Mouse (Mus musculus) embryonic facial prominence, embryonic 15.5 days (tissue): ENCODE measurements at regions not wholly inside any gene's neighbourhood (a gene's known extent, or its start where the extent isn't known, plus 50 kb on each side); places are given as distances from the start of the nearest gene placed in this dataset.
A peak's percentile ranks its signal among the peaks of the same experiment; 100 is the strongest.

Source experiments
- ATAC-seq: fragments of 200-750 bp; cut with Nextera tagmentation; 2 replicates; pipeline ENCODE4 v1.8.0; 2017; ENCODE audit warnings: low read depth, moderate TSS enrichment; ENCODE audit not compliant: insufficient number of reproducible peaks, low FRiP score, low TSS enrichment
- H3K27ac ChIP-seq: fragments of 300-500 bp; sonication (generic); replicated peaks from 2 replicates; pipeline ENCODE4 v1.5.1; 2015; ENCODE audit warnings: mild to moderate bottlenecking, inconsistent platforms
- H3K27me3 ChIP-seq: fragments of 300-500 bp; sonication (generic); 2 replicates; pipeline ENCODE4 v1.6.1; 2015; ENCODE audit warnings: inconsistent platforms
- H3K36me3 ChIP-seq: fragments of 300-500 bp; sonication (generic); 2 replicates; pipeline ENCODE4 v1.6.1; 2015; ENCODE audit warnings: mild to moderate bottlenecking, inconsistent platforms
- H3K4me1 ChIP-seq: fragments of 300-500 bp; sonication (generic); 2 replicates; pipeline ENCODE4 v1.6.1; 2015; ENCODE audit warnings: inconsistent platforms
- H3K4me2 ChIP-seq: fragments of 300-500 bp; sonication (generic); replicated peaks from 2 replicates; pipeline ENCODE4 v1.6.1; 2015; ENCODE audit warnings: mild to moderate bottlenecking, inconsistent platforms
- H3K4me3 ChIP-seq: fragments of 300-500 bp; sonication (generic); replicated peaks from 2 replicates; pipeline ENCODE4 v1.5.1; 2015; ENCODE audit warnings: mild to moderate bottlenecking, inconsistent platforms
- H3K9ac ChIP-seq: fragments of 300-500 bp; sonication (generic); 2 replicates; pipeline ENCODE4 v1.6.1; 2015; ENCODE audit warnings: inconsistent platforms
- H3K9me3 ChIP-seq: fragments of 300-500 bp; sonication (generic); replicated peaks from 2 replicates; pipeline ENCODE4 v1.6.1; 2016; ENCODE audit warnings: inconsistent platforms
- WGBS: fragments of 180-500 bp; shearing (Covaris S2); methylation state at CpG from one replicate; pipeline ENCODE4 v1.1.7; 2015; 5-methylcytosine and 5-hydroxymethylcytosine counted together

DNA sequence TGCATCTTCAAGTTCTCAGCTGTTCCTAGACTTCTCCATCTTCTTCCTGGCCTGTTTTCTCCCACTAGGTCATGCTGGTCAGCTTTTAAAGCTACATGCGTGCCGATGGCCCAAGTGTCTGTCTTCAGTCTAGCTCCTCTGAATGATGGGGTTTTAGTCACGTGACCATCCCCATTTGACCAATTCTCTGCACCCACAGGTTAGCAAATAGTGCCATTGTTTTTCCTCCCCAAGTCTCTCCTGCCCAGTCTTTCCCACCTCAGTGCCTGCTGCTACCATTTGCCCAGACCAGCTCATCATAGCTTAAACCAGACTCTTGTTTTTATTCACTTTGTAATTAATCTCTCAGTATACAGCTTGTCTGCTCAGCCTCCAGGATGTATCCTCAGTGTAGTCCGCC is 62.3 kb downstream of the Zfp706 start:
- H3K4me1 ChIP-seq = peaks cover 13% of the 10 kb centered on the region; the same call in 1 of the 2 replicates
- H3K4me3 ChIP-seq = no peak overlapping the region
- H3K36me3 ChIP-seq = no peaks in the 10 kb centered on the region
- no peaks in the 10 kb centered on the region for H3K9me3 ChIP-seq
- H3K9ac ChIP-seq = no peak overlapping the region
- H3K27ac ChIP-seq = no peak overlapping the region
- ATAC-seq = no peak
- no peaks in the 10 kb centered on the region for H3K27me3 ChIP-seq
- no peak overlapping the region for H3K4me2 ChIP-seq
- WGBS = 93% methylated on average over 4 of the region's 4 CpGs

DNA sequence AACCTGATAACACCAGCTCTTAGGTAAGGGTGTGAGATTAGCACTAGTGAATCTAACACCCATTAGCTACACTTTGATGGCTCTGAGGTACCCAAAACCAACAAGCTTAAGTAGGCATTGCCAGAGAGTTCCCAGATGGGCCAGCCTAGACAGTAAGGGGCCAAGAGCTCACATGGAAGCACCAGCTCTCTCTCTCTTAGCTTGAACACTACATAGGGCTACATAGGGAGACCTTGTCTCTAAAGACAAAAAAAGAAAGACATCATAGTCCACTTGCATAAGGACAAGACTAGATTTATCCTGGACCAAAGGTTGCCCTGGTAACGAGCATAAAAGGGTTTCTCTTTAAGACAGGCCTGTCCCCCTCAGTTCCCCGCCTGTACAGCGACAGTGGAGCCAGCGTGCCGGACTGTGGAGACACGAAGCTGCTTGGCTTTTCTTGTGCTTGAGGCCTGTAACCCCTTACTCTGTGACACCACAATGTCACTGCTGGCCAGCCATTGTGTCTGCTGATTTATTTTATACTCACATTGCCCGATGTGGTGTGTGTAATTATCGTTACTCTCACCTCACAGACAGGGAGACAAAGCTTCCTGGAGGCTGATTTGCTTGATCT is 62.9 kb downstream of the Zfp706 start:
- 81% methylated on average over 8 of the region's 8 CpGs for WGBS
- H3K9me3 ChIP-seq = no peaks in the 10 kb centered on the region
- peaks cover 13% of the 10 kb centered on the region; the same call in 1 of the 2 replicates for H3K4me1 ChIP-seq
- H3K27me3 ChIP-seq = no peaks in the 10 kb centered on the region
- no peak overlapping the region for H3K27ac ChIP-seq
- ATAC-seq = no peak
- no peak overlapping the region for H3K9ac ChIP-seq
- no peaks in the 10 kb centered on the region for H3K36me3 ChIP-seq
- no peak overlapping the region for H3K4me3 ChIP-seq
- no peak overlapping the region for H3K4me2 ChIP-seq

DNA sequence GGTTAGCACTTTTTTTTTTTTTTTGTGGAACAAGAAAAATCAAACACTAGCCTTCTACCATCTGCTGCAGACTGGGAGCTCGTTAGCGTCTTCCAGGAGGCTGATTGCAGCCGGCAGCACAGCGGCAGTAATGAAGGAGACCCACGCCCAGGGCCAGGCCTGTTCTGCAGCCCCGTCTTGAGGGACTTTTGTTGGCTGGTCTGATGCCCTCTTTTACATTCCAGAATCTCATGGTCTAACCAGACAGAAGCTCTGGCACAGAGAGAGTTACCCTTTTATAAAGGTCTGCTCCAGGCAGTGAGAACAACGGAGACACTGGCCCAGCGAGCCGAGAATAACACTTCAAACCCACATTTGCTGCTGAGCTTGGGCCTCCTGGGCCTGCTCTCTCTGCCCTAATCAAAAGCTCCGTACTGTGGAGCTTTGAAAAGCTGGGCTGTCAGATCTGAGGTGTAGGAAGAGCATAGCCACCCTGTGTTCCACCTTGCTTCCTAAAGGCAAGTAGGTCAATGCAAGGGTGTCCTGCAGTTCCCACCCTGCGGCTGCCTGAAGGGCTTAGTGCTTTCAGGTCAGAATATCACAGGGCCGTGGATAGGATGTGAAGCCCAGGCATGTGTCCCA is 64.0 kb downstream of the Zfp706 start:
- Histone ChIP-seq H3K4me3 (no peak overlapping the region), H3K9ac (no peak overlapping the region), H3K36me3 (no peaks in the 10 kb centered on the region), H3K4me2 (no peak overlapping the region), H3K27me3 (no peaks in the 10 kb centered on the region), H3K9me3 (no peaks in the 10 kb centered on the region), H3K27ac (0 out of 2 replicates have a peak overlapping the region, but pooled peaks have one; percentile 11), H3K4me1 (peaks cover 12% of the 10 kb centered on the region; the same call in 1 of the 2 replicates)
- WGBS = 49% methylated on average over 12 of the region's 12 CpGs
- ATAC-seq = no peak

DNA sequence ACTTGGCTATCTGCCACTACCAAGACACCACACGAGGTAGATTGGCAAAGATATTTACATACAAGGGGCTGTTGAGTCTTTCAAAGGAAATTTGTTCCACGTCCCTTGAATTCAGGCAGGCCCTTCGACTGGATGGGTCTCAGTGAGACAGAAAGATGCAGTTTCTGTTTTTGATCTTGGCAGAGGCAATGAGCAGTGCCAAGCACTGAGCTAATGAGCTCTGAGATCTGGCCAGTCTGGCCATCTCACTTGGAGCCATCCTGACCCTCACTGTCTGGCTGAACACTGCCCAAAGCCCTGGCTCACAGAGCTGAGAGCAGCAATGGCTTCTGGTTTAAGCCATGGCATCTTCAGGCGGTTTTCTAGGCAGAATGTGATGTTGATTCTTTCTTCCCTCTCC is 65.3 kb downstream of the Zfp706 start:
- Histone ChIP-seq H3K36me3 (no peaks in the 10 kb centered on the region), H3K4me1 (peaks cover 25% of the 10 kb centered on the region), H3K4me2 (no peak overlapping the region), H3K9ac (no peak overlapping the region), H3K27ac (no peak overlapping the region), H3K4me3 (no peak overlapping the region), H3K27me3 (no peaks in the 10 kb centered on the region), H3K9me3 (no peaks in the 10 kb centered on the region)
- ATAC-seq = no peak
- 51% methylated on average over 4 of the region's 4 CpGs for WGBS

DNA sequence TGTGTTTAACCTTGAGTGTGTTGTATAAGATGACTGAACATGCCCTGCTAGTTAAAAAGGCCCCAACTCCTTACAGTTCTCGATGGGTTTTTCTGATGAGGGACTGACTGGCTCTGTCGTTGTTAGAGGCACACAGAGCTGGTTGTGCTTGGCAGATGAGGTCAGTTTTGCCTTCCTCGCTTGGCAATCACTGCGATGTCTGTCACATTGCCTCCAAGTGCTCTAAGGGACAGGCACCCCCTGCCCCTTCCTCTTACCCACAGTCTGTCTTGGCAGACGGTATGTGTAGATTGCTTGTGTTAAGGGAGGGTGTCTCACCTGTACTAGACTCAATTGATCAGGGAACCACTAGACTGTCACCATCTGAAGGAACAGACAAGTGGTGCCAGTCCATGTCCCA is 65.8 kb downstream of the Zfp706 start:
- Histone ChIP-seq H3K27me3 (no peaks in the 10 kb centered on the region), H3K36me3 (no peaks in the 10 kb centered on the region), H3K27ac (no peak overlapping the region), H3K9me3 (no peaks in the 10 kb centered on the region), H3K4me2 (no peak overlapping the region), H3K4me3 (no peak overlapping the region), H3K9ac (no peak overlapping the region), H3K4me1 (peaks cover 27% of the 10 kb centered on the region)
- 78% methylated on average over 5 of the region's 5 CpGs for WGBS
- no peak for ATAC-seq

- Histone ChIP-seq H3K27ac (no peak overlapping the region), H3K4me3 (no peak overlapping the region), H3K27me3 (no peaks in the 10 kb centered on the region), H3K4me1 (peaks cover 23% of the 10 kb centered on the region), H3K9me3 (no peaks in the 10 kb centered on the region), H3K9ac (no peak overlapping the region), H3K36me3 (no peaks in the 10 kb centered on the region), H3K4me2 (no peak overlapping the region; the same call in 1 of the 2 replicates)
- WGBS = 83% methylated on average over 9 of the region's 9 CpGs
- no peak for ATAC-seq
Measured at GRCm38 (mm10) chr15:36939608-36940007, 68.0 kb downstream of the Zfp706 start.

DNA sequence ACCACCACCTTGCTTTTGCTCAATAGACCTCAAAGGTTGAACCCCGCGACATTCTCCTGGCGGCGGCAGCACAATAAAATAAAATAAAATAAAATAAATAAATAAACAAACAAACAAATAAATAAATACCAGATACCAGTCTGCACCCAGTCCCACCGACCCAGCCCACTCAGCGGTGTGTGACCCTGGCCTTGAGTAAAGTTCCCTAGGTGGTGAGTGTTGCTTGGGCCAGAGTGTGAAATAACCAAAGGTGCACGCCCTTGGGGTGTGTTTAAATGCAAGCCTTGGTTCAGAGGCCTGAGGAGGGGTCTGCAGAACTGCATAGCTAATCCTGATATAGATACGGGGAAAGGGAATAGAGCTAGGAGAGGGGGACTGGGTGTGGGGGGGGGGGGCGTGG is 68.4 kb downstream of the Zfp706 start:
- H3K36me3 ChIP-seq = no peaks in the 10 kb centered on the region
- no peaks in the 10 kb centered on the region for H3K9me3 ChIP-seq
- H3K4me1 ChIP-seq = peaks cover 23% of the 10 kb centered on the region
- peak overlapping the region; percentile 68 for H3K9ac ChIP-seq
- H3K27ac ChIP-seq = 0 out of 2 replicates have a peak overlapping the region, but pooled peaks have one; percentile 85
- H3K27me3 ChIP-seq = no peaks in the 10 kb centered on the region
- H3K4me2 ChIP-seq = peak overlapping the region; percentile 86
- peak overlapping the region; percentile 58 for H3K4me3 ChIP-seq
- ATAC-seq = no peak
- WGBS = 35% methylated on average over 9 of the region's 9 CpGs

DNA sequence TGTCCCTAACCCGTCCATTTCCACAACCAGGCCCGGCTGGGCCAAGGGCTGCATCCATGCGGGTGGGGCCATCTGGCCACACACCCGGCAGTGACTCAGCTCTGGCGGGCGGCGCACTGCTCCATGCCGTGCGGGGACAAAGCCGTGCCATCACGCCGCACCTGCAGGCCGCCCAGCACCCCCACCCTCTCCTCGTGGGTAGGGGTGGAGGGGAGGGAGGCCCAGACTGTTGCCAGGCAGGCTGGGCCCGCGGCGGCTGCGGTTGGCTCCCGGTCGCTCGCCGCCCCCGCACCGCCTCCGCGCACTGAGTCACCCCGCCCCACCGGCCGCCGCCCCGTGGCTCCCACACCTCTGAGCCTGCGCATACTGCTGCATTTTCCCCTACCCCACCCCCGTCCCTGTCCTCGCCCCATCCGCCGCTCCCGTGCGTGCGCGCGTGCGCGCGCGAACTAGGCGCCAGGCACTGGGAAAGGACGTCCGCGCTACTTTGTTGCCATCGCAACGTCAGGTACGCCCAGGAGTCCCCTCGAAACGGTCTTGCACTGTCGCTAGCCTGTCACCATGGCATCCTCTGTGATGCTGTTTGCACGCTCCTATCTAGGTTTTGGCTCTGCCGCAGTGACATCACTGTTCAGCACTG is 68.9 kb downstream of the Zfp706 start:
- WGBS = under 1% methylated on average over 46 of the region's 57 CpGs
- peak; percentile 95 for ATAC-seq
- Histone ChIP-seq H3K9me3 (no peaks in the 10 kb centered on the region), H3K9ac (peak overlapping the region; percentile 68), H3K4me3 (peak overlapping the region; percentile 58), H3K4me2 (peak overlapping the region; percentile 86), H3K27me3 (no peaks in the 10 kb centered on the region), H3K4me1 (peaks cover 23% of the 10 kb centered on the region), H3K36me3 (no peaks in the 10 kb centered on the region), H3K27ac (peak overlapping the region; percentile 85)

DNA sequence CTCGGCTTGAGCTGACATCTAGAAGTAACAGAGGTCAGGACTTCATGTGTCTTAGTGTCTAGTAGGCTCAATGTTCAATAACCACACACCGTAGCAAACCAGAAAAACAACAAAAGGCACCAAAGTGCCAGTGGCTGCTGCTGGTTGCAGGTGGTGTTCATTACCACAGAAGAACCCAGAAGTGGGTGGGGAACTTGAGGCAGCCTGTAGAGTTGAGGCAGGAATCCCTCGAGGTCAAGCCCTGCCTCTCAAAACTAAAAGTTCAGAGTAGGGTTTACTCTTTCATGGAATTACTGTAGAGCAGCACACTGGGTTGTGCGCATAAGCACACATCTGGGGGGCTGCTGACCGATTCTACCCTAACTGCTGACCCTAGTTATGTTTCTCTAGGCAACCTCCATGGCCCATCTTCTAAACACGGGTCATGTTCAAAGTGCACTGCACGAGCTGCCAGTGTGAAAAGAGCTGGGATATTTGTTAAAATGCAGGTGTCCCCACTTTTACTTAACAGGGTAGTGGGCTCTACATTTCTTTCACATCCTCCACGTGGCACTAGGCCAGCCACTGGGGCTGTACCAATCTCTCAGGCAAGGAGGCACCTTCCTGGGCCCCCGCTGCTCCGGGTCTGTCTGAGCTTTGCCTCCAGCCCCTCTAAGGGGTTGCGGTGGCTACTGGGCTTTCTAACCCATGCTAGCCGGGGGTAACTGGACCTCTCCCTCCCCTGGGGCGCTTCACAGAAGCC is 69.6 kb downstream of the Zfp706 start:
- H3K27ac ChIP-seq = peak overlapping the region; percentile 85
- no peaks in the 10 kb centered on the region for H3K9me3 ChIP-seq
- peak overlapping the region; percentile 58 for H3K4me3 ChIP-seq
- ATAC-seq = no peak; the same call in 1 of the 2 replicates
- H3K4me1 ChIP-seq = peaks cover 20% of the 10 kb centered on the region
- H3K4me2 ChIP-seq = peak overlapping the region; percentile 86
- no peaks in the 10 kb centered on the region for H3K27me3 ChIP-seq
- peak overlapping the region; percentile 68 for H3K9ac ChIP-seq
- 13% methylated on average over 13 of the region's 13 CpGs for WGBS
- H3K36me3 ChIP-seq = no peaks in the 10 kb centered on the region

DNA sequence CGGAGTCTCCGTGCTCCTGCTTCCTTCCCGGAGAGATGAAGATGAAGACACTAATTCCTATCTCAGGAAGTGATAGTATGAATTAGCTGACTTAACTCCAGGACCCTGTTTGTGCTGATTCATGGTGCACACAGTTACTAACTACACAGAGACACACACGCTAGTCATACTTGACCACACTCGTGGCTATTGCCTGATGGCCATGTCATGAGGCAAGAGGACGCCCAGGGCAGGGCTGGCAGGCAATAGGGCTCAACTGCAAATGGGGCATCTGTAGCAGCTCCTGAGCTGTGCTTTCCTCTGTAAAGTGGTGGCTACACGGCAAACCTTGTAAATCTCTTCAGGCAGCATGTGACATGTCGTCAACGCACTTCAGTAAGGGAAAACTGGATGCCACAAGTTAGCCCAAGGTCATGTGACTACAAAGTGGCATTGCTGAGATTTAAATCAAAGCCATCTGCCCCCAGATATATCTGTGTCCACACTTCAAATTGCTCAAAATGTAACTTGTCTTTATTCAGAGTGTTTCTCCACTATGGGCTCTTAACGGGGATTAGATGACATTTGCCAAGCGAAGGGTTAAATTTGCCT is 70.4 kb downstream of the Zfp706 start:
- WGBS = 66% methylated on average over 11 of the region's 11 CpGs
- ATAC-seq = no peak
- no peak overlapping the region for H3K27ac ChIP-seq

DNA sequence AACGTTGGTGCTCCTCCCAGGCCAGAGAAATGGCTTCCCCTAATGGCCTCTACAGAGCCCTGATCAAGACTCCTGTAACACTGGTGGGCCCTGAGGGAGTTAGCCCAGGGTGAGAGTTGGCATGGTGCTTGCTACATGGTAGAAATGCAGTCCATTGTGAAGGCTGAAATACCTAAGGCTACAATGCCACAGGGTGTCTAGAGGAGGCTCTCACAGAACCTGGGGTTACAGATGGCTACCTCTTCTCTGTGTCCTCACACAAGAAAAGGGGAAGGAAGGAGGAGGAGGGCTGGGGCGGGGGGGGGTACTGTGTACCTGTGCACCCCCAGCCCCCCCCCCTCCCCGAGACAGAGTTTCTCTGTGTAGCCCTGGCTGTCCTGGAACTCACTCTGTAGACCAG is 72.8 kb downstream of the Zfp706 start:
- H3K36me3 ChIP-seq = no peaks in the 10 kb centered on the region
- no peak overlapping the region for H3K4me3 ChIP-seq
- peaks cover 19% of the 10 kb centered on the region for H3K4me1 ChIP-seq
- no peak overlapping the region for H3K9ac ChIP-seq
- WGBS = 81% methylated on average over 3 of the region's 3 CpGs
- H3K27me3 ChIP-seq = no peaks in the 10 kb centered on the region
- H3K9me3 ChIP-seq = no peaks in the 10 kb centered on the region
- no peak overlapping the region for H3K27ac ChIP-seq
- ATAC-seq = no peak
- no peak overlapping the region for H3K4me2 ChIP-seq

More for the DNA sequence above, 70.4 kb downstream of the Zfp706 start:
- Histone ChIP-seq H3K4me2 (no peak overlapping the region), H3K4me3 (no peak overlapping the region), H3K27me3 (no peaks in the 10 kb centered on the region), H3K9me3 (no peaks in the 10 kb centered on the region), H3K4me1 (peaks cover 19% of the 10 kb centered on the region), H3K9ac (no peak overlapping the region), H3K36me3 (no peaks in the 10 kb centered on the region)
